Mouse (Mus musculus) cortical plate, adult 2 months (tissue): ENCODE measurements at regions not wholly inside any gene's neighbourhood (a gene's known extent, or its start where the extent isn't known, plus 50 kb on each side); places are given as distances from the start of the nearest gene placed in this dataset.

Source experiments
- CTCF ChIP-seq: fragments of 200-500 bp; IDR thresholded peaks from 2 replicates; pipeline ENCODE4 v1.5.1; 2011; ENCODE audit warnings: mild to moderate bottlenecking, control low read depth, low read length; ENCODE audit not compliant: insufficient read depth; ENCODE audit errors: extremely low read depth
- POLR2A ChIP-seq: fragments of 200-500 bp; IDR thresholded peaks from 2 replicates; pipeline ENCODE4 v1.6.1; 2011; ENCODE audit warnings: mild to moderate bottlenecking, low read length, control low read depth; ENCODE audit not compliant: insufficient read depth; ENCODE audit errors: extremely low read depth

- no peak for TF ChIP-seq CTCF
- no peak for TF ChIP-seq POLR2A
Measured at GRCm38 (mm10) chr6:99892204-99892603, 166.0 kb upstream of the Prok2 start.
